Mouse (Mus musculus) liver, embryonic 11.5 days (tissue): ENCODE results near the gene Lin7b. TPM values are rescaled to one million over a fixed set of nuclear protein-coding genes. Genes with fewer than 3 reads are reported as not detected.
"Not testable (repeated sequence)": the region's sequence is repeated elsewhere in the genome, so short reads cannot be mapped to it uniquely, and the experiment has no call there.

Experiments
- ATAC-seq: fragments of 200-750 bp; cut with Nextera tagmentation; replicated peaks from 2 replicates; pipeline ENCODE4 v1.8.0; 2017; ENCODE audit warnings: moderate number of reproducible peaks, mild to moderate bottlenecking, moderate TSS enrichment, moderate library complexity; ENCODE audit not compliant: low FRiP score
- DNase-seq: peaks from one replicate; pipeline ENCODE4 v3.0.0-alpha.2; 2017; ENCODE audit warnings: low spot score
- H3K27ac ChIP-seq: fragments of 300-500 bp; sonication (generic); 2 replicates; pipeline ENCODE4 v1.5.1; 2014; ENCODE audit warnings: mild to moderate bottlenecking, low read depth, low read length, control low read depth
- H3K27me3 ChIP-seq: fragments of 300-500 bp; sonication (generic); replicated peaks from 2 replicates; pipeline ENCODE4 v1.6.1; 2014; ENCODE audit warnings: low read length, mixed read lengths; ENCODE audit not compliant: control insufficient read depth, insufficient read depth
- H3K36me3 ChIP-seq: fragments of 300-500 bp; sonication (generic); 2 replicates; pipeline ENCODE4 v1.6.1; 2014; ENCODE audit warnings: mild to moderate bottlenecking, low read length, moderate library complexity, mixed read lengths; ENCODE audit not compliant: control insufficient read depth, insufficient read depth
- H3K4me1 ChIP-seq: fragments of 300-500 bp; sonication (generic); replicated peaks from 2 replicates; pipeline ENCODE4 v1.6.1; 2014; ENCODE audit warnings: low read length, mixed read lengths; ENCODE audit not compliant: control insufficient read depth, insufficient read depth
- H3K4me2 ChIP-seq: fragments of 300-500 bp; sonication (generic); 2 replicates; pipeline ENCODE4 v1.6.1; 2014; ENCODE audit warnings: mild to moderate bottlenecking, control low read depth, moderate library complexity
- H3K4me3 ChIP-seq: fragments of 300-500 bp; sonication (generic); 2 replicates; pipeline ENCODE4 v1.5.1; 2014; ENCODE audit warnings: low read depth, low read length, control low read depth
- H3K9ac ChIP-seq: fragments of 300-500 bp; sonication (generic); 2 replicates; pipeline ENCODE4 v1.6.1; 2014; ENCODE audit warnings: low read depth, low read length, control low read depth
- H3K9me3 ChIP-seq: fragments of 300-500 bp; sonication (generic); 2 replicates; pipeline ENCODE4 v1.6.1; 2016; ENCODE audit warnings: low read length, inconsistent platforms, mixed read lengths; ENCODE audit not compliant: control insufficient read depth
- WGBS: fragments of 180-500 bp; shearing (Covaris S2); extraction: QIAGEN DNeasy Blood & Tissue Kit; methylation state at CpG from one replicate; pipeline ENCODE4 v1.1.7; 2014; 5-methylcytosine and 5-hydroxymethylcytosine counted together
- polyA plus RNA-seq: library from polyadenylated mRNA; unstranded; fragments of >200 nt; fragmentation: Nextera tagmentation; extraction: Ambion mirVana; gene quantifications from 2 replicates; pipeline ENCODE4 v1.2.1, GENCODE M21; 2014

Gene Lin7b
- polyA plus RNA-seq, 1 experiment from 2014 or later: not detected

- peaks cover 73% of the 10 kb centered on the region for H3K27me3 ChIP-seq
- H3K4me2 ChIP-seq: no peak overlapping the region; the same call in 1 of the 2 replicates
- H3K27ac ChIP-seq: no peak overlapping the region
- no peak for ATAC-seq
- no peaks in the 10 kb centered on the region for H3K9me3 ChIP-seq
- 5% methylated on average over 13 of the region's 13 CpGs for WGBS
- no peak for DNase-seq
- no peak overlapping the region for H3K4me3 ChIP-seq
- no peak overlapping the region for H3K9ac ChIP-seq
- peaks cover 17% of the 10 kb centered on the region for H3K4me1 ChIP-seq
- H3K36me3 ChIP-seq: no peaks in the 10 kb centered on the region
These were observed 7.6 kb downstream of the Lin7b start for GRCm38 (mm10) chr7:45362801-45363200.

GRCm38 (mm10) chr7:45361243-45361804 lies 9.1 kb downstream of the Lin7b start:
- peak overlapping the region; percentile 92 for H3K4me2 ChIP-seq
- no peak overlapping the region for H3K27ac ChIP-seq
- H3K4me1 ChIP-seq: peaks cover 14% of the 10 kb centered on the region
- peak overlapping the region; percentile 50 for H3K4me3 ChIP-seq
- DNase-seq: peak; percentile 82
- H3K9me3 ChIP-seq: no peaks in the 10 kb centered on the region
- under 1% methylated on average over 43 of the region's 43 CpGs for WGBS
- H3K36me3 ChIP-seq: no peaks in the 10 kb centered on the region
- peak overlapping the region; percentile 53 for H3K9ac ChIP-seq
- H3K27me3 ChIP-seq: peaks cover 68% of the 10 kb centered on the region
- ATAC-seq: peak; percentile 82

GRCm38 (mm10) chr7:45360404-45361125 lies 9.8 kb downstream of the Lin7b start:
- Histone ChIP-seq H3K36me3 (no peaks in the 10 kb centered on the region), H3K4me1 (peaks cover 12% of the 10 kb centered on the region), H3K27ac (no peak overlapping the region), H3K4me3 (0 out of 2 replicates have a peak overlapping the region, but pooled peaks have one; percentile 50), H3K9ac (no peak overlapping the region), H3K4me2 (peak overlapping the region; percentile 92), H3K9me3 (no peaks in the 10 kb centered on the region), H3K27me3 (peaks cover 65% of the 10 kb centered on the region)
- WGBS: 40% methylated on average over 18 of the region's 18 CpGs
- ATAC-seq (no peak), DNase-seq (no peak)

- Histone ChIP-seq H3K27me3 (peaks cover 56% of the 10 kb centered on the region), H3K4me1 (peaks cover 12% of the 10 kb centered on the region)
- H3K9me3 ChIP-seq, H3K9ac ChIP-seq, H3K4me3 ChIP-seq, H3K36me3 ChIP-seq, ATAC-seq, H3K4me2 ChIP-seq, H3K27ac ChIP-seq, DNase-seq: not testable (repeated sequence)
- WGBS: 45% methylated on average over 10 of the region's 11 CpGs
These were observed 11.3 kb downstream of the Lin7b start for GRCm38 (mm10) chr7:45359081-45359480.

GRCm38 (mm10) chr7:45356087-45356486 lies 14.3 kb downstream of the Lin7b start:
- no peak overlapping the region for H3K4me3 ChIP-seq
- 41% methylated on average over 13 of the region's 13 CpGs for WGBS
- H3K4me2 ChIP-seq: no peak overlapping the region
- DNase-seq (no peak), ATAC-seq (no peak)
- H3K9ac ChIP-seq: no peak overlapping the region
- H3K36me3 ChIP-seq: no peaks in the 10 kb centered on the region
- peaks cover 37% of the 10 kb centered on the region for H3K27me3 ChIP-seq
- H3K9me3 ChIP-seq: no peaks in the 10 kb centered on the region
- H3K27ac ChIP-seq: no peak overlapping the region
- peaks cover 4% of the 10 kb centered on the region; the same call in 1 of the 2 replicates for H3K4me1 ChIP-seq

GRCm38 (mm10) chr7:45355318-45356020 lies 14.9 kb downstream of the Lin7b start:
- H3K27me3 ChIP-seq: peaks cover 33% of the 10 kb centered on the region
- peak; percentile 56; the same call in 1 of the 2 replicates for ATAC-seq

GRCm38 (mm10) chr7:45353041-45353440 lies 17.3 kb downstream of the Lin7b start:
- Histone ChIP-seq H3K4me2 (no peak overlapping the region), H3K9ac (no peak overlapping the region), H3K9me3 (no peaks in the 10 kb centered on the region), H3K36me3 (no peaks in the 10 kb centered on the region), H3K27me3 (peaks cover 22% of the 10 kb centered on the region), H3K4me3 (no peak overlapping the region), H3K4me1 (no peaks in the 10 kb centered on the region), H3K27ac (no peak overlapping the region)
- WGBS: 23% methylated on average over 5 of the region's 5 CpGs
- DNase-seq: no peak
- no peak for ATAC-seq

More at GRCm38 (mm10) chr7:45355318-45356020, 14.9 kb downstream of the Lin7b start:
- Histone ChIP-seq H3K9ac (no peak overlapping the region), H3K4me1 (no peaks in the 10 kb centered on the region), H3K27ac (no peak overlapping the region), H3K36me3 (no peaks in the 10 kb centered on the region), H3K4me2 (no peak overlapping the region; the same call in 1 of the 2 replicates), H3K4me3 (no peak overlapping the region), H3K9me3 (no peaks in the 10 kb centered on the region)
- DNase-seq: no peak
- 60% methylated on average over 15 of the region's 15 CpGs for WGBS

- Histone ChIP-seq H3K9me3 (no peaks in the 10 kb centered on the region), H3K27me3 (peaks cover 3% of the 10 kb centered on the region), H3K36me3 (no peaks in the 10 kb centered on the region), H3K9ac (no peak overlapping the region), H3K27ac (no peak overlapping the region), H3K4me2 (no peak overlapping the region), H3K4me1 (no peaks in the 10 kb centered on the region), H3K4me3 (no peak overlapping the region)
- ATAC-seq: no peak
- WGBS: 64% methylated on average over 13 of the region's 13 CpGs
- DNase-seq: no peak
These were observed 23.5 kb downstream of the Lin7b start for GRCm38 (mm10) chr7:45346905-45347304.
